Mouse (Mus musculus): Measurements from ENCODE around the gene Gm11444.

DNA sequence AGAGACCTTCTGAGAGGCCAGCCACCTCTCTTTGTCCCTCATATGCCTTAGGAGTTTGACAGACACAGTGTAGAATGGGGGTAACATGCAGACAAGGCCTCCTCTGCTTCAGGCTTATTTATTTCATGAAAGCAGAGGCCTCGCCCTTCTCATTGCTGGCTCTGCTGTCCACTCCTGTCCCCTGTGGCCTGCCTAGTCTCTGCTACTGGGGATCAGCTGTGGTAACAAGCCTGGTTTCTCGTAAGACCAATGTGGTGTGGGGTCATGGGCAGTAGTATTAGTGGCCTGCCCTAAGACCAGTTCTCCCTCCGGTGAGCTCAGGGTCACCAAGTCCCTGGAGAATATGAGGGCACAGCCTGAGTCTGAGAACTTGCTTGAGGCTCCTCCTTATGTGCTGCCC is 29.2 kb downstream of the Gm11444 start:
- TF ChIP-seq CTCF (IDR thresholded peaks at IDR 0.05; ENCODE audit: borderline replicate concordance, insufficient read depth, low read depth, low read length) = no peak
- no peak for TF ChIP-seq POLR2A (IDR thresholded peaks at IDR 0.05; ENCODE audit: borderline replicate concordance, insufficient read depth, low read length)
